Mouse (Mus musculus): ENCODE measurements at regions not wholly inside any gene's neighbourhood (a gene's known extent, or its start where the extent isn't known, plus 50 kb on each side); places are given as distances from the start of the nearest gene placed in this dataset.

GRCm38 (mm10) chr9:52287246-52287651 lies 118.9 kb upstream of the Zc3h12c start:
- Histone ChIP-seq H3K79me2 (ENCODE audit: control insufficient read depth, insufficient read depth, low read length, poor library complexity) (no peaks in the 10 kb centered on the region), H3K4me1 (ENCODE audit: control insufficient read depth in 1 of 2, insufficient read depth in 2 of 2, low read length in 2 of 2) (no peaks in the 10 kb centered on the region), H3K4me3 (ENCODE audit: control insufficient read depth in 1 of 2, insufficient read depth in 1 of 2, low read depth in 2 of 2, low read length in 2 of 2) (peak overlapping the region in 1 of 2 experiments; percentile 37; a peak in 2 of 4 replicates), H3K27ac (ENCODE audit: control insufficient read depth, low read depth, low read length) (no peak overlapping the region), H3K27me3 (ENCODE audit: control insufficient read depth in 1 of 2, insufficient read depth in 2 of 2, low read length in 2 of 2) (no peaks in the 10 kb centered on the region; a peak in 2 of 4 replicates), H3K36me3 (ENCODE audit: control insufficient read depth in 1 of 2, insufficient read depth in 2 of 2, low read length in 2 of 2) (no peaks in the 10 kb centered on the region), H3K9me3 (replicated peaks; ENCODE audit: insufficient read depth, low read length) (no peaks in the 10 kb centered on the region), H3K9ac (ENCODE audit: control insufficient read depth, low read depth, low read length, poor library complexity, severe bottlenecking) (no peak overlapping the region)
- peak; percentile 65 for DNase-seq (ENCODE audit: low read depth, low spot score)
- TF ChIP-seq ZC3H11A (IDR thresholded peaks at IDR 0.05; ENCODE audit: low read depth, low read length), result peak; percentile 92
- peak; percentile 93 for TF ChIP-seq SMC3 (IDR thresholded peaks at IDR 0.05; ENCODE audit: low read depth, low read length)
- TF ChIP-seq MXI1 (IDR thresholded peaks at IDR 0.05; ENCODE audit: low read depth, low read length), result no peak
- peak; percentile 96 for TF ChIP-seq RAD21 (IDR thresholded peaks at IDR 0.05; ENCODE audit: low read depth, low read length)
- peak; percentile 57 to 90 (median 73) for TF ChIP-seq CTCF (IDR thresholded peaks at IDR 0.05 in 2 of 3, conservative IDR thresholded peaks at IDR 0.05 in 1 of 3; ENCODE audit: control insufficient read depth in 1 of 3, insufficient read depth in 1 of 3, low read depth in 2 of 3, low read length in 3 of 3, poor library complexity in 1 of 3, severe bottlenecking in 1 of 3)

GRCm38 (mm10) chr9:52286104-52286503 lies 117.7 kb upstream of the Zc3h12c start:
- Histone ChIP-seq H3K36me3 (ENCODE audit: control insufficient read depth in 1 of 2, insufficient read depth in 2 of 2, low read length in 2 of 2) (no peaks in the 10 kb centered on the region), H3K79me2 (ENCODE audit: control insufficient read depth, insufficient read depth, low read length, poor library complexity) (no peaks in the 10 kb centered on the region), H3K9me3 (replicated peaks; ENCODE audit: insufficient read depth, low read length) (no peaks in the 10 kb centered on the region), H3K4me3 (ENCODE audit: control insufficient read depth in 1 of 2, insufficient read depth in 1 of 2, low read depth in 2 of 2, low read length in 2 of 2) (no peak overlapping the region), H3K27me3 (ENCODE audit: control insufficient read depth in 1 of 2, insufficient read depth in 2 of 2, low read length in 2 of 2) (peaks cover 0 to 2% of the 10 kb centered on the region in 2 experiments; a peak in 3 of 4 replicates), H3K9ac (ENCODE audit: control insufficient read depth, low read depth, low read length, poor library complexity, severe bottlenecking) (no peak overlapping the region), H3K4me1 (ENCODE audit: control insufficient read depth in 1 of 2, insufficient read depth in 2 of 2, low read length in 2 of 2) (no peaks in the 10 kb centered on the region), H3K27ac (ENCODE audit: control insufficient read depth, low read depth, low read length) (no peak overlapping the region)
- DNase-seq (ENCODE audit: low read depth, low spot score), result peak; percentile 3
- TF ChIP-seq SIN3A (IDR thresholded peaks at IDR 0.05; ENCODE audit: low read length), result no peak
- no peak for TF ChIP-seq ZKSCAN1 (IDR thresholded peaks at IDR 0.05; ENCODE audit: low read depth, low read length)
- TF ChIP-seq USF2 (IDR thresholded peaks at IDR 0.05; ENCODE audit: borderline replicate concordance in 1 of 2, insufficient read depth in 1 of 2, low read depth in 1 of 2, low read length in 2 of 2), result no peak
- TF ChIP-seq ELF1 (IDR thresholded peaks at IDR 0.05; ENCODE audit: low read depth, low read length), result no peak
- TF ChIP-seq ETS1 (IDR thresholded peaks at IDR 0.05; ENCODE audit: low read depth, low read length), result no peak
- TF ChIP-seq ZNF384 (IDR thresholded peaks at IDR 0.05; ENCODE audit: low read depth, low read length), result no peak
- no peak for TF ChIP-seq MAX (IDR thresholded peaks at IDR 0.05; ENCODE audit: low read length)
- no peak for TF ChIP-seq CHD1 (IDR thresholded peaks at IDR 0.05; ENCODE audit: low read depth, low read length)
- TF ChIP-seq USF1 (IDR thresholded peaks at IDR 0.05; ENCODE audit: low read depth, low read length), result no peak
- TF ChIP-seq MXI1 (IDR thresholded peaks at IDR 0.05; ENCODE audit: low read depth, low read length), result no peak
- no peak for TF ChIP-seq KAT2A (conservative IDR thresholded peaks at IDR 0.05; ENCODE audit: low read depth, low read length)
- TF ChIP-seq TAL1 (IDR thresholded peaks at IDR 0.05; ENCODE audit: low read length), result no peak
- no peak for TF ChIP-seq MAFK (IDR thresholded peaks at IDR 0.05; ENCODE audit: borderline replicate concordance, low read depth, low read length)
- TF ChIP-seq TCF12 (IDR thresholded peaks at IDR 0.05; ENCODE audit: low read depth, low read length), result no peak
- no peak for TF ChIP-seq HCFC1 (IDR thresholded peaks at IDR 0.05; ENCODE audit: low read depth, low read length)
- TF ChIP-seq MEF2A (IDR thresholded peaks at IDR 0.05; ENCODE audit: extremely low read depth, insufficient replicate concordance, low read depth, low read length, poor library complexity, severe bottlenecking), result no peak
- TF ChIP-seq CTCF (IDR thresholded peaks at IDR 0.05 in 2 of 3, conservative IDR thresholded peaks at IDR 0.05 in 1 of 3; ENCODE audit: control insufficient read depth in 1 of 3, insufficient read depth in 1 of 3, low read depth in 2 of 3, low read length in 3 of 3, poor library complexity in 1 of 3, severe bottlenecking in 1 of 3), result no peak
- no peak for TF ChIP-seq MAZ (IDR thresholded peaks at IDR 0.05; ENCODE audit: low read depth, low read length)
- no peak for TF ChIP-seq POLR2A (IDR thresholded peaks at IDR 0.05; ENCODE audit: control insufficient read depth in 1 of 2, insufficient read depth in 1 of 2, low read depth in 1 of 2, low read length in 2 of 2, poor library complexity in 1 of 2)
